Mouse (Mus musculus) CH12.LX (cell line): ENCODE data around the gene Bhmt2. TPM values are rescaled to one million over a fixed set of nuclear protein-coding genes. Genes with fewer than 3 reads are reported as not detected.

ENCODE experiments used
- DNase-seq: peaks from one replicate; pipeline ENCODE4 v3.0.0-alpha.2; 2013; ENCODE audit errors: extremely low read depth
- H3K27ac ChIP-seq: 2 replicates; pipeline ENCODE4 v1.5.1; 2012; ENCODE audit warnings: low read depth, mild to moderate bottlenecking, control low read depth, moderate library complexity; ENCODE audit not compliant: insufficient read depth
- H3K27me3 ChIP-seq: replicated peaks from 2 replicates; pipeline ENCODE3; 2012; ENCODE audit warnings: inconsistent platforms
- H3K36me3 ChIP-seq, 2 experiments: replicated peaks in 1 of 2; 2 replicates each; pipeline versions ENCODE3 to v1.6.1; 2012; ENCODE audit warnings: inconsistent platforms in 1 of 2, low read length in 1 of 2, mild to moderate bottlenecking in 1 of 2, mixed read lengths in 1 of 2, moderate library complexity in 1 of 2; ENCODE audit not compliant: control insufficient read depth in 1 of 2, insufficient read depth in 1 of 2
- H3K4me1 ChIP-seq, 2 experiments: 2 replicates each; pipeline ENCODE4 v1.6.1; 2012; ENCODE audit warnings: inconsistent platforms in 1 of 2, moderate library complexity in 1 of 2; ENCODE audit not compliant: insufficient read depth in 2 of 2, control insufficient read depth in 1 of 2
- H3K4me2 ChIP-seq: 2 replicates; pipeline ENCODE4 v1.6.1; 2012; ENCODE audit warnings: low read depth, mild to moderate bottlenecking, control low read depth; ENCODE audit not compliant: poor library complexity, insufficient read depth, severe bottlenecking
- H3K4me3 ChIP-seq, 3 experiments: fragments of 150-350 bp in 1 of 3; sonication (generic) in 1 of 3; replicated peaks in 1 of 3; 2 replicates each; pipeline versions ENCODE3 to v1.5.1; 2011 to 2012; ENCODE audit warnings: low read depth in 2 of 3, low read length in 2 of 3, mild to moderate bottlenecking in 2 of 3, moderate library complexity in 2 of 3, control low read depth in 1 of 3, improper control_type of control experiment in 1 of 3, inconsistent platforms in 1 of 3, mixed read lengths in 1 of 3; ENCODE audit not compliant: poor library complexity in 1 of 3
- H3K79me2 ChIP-seq: replicated peaks from 2 replicates; pipeline ENCODE4 v1.6.1; 2012; ENCODE audit warnings: mild to moderate bottlenecking, moderate library complexity; ENCODE audit not compliant: control insufficient read depth, poor library complexity, insufficient read depth, severe bottlenecking; ENCODE audit errors: extremely low read depth
- H3K9ac ChIP-seq: 2 replicates; pipeline ENCODE4 v1.6.1; 2012; ENCODE audit warnings: low read depth, mild to moderate bottlenecking, control low read depth, moderate library complexity; ENCODE audit not compliant: insufficient read depth
- H3K9me3 ChIP-seq: replicated peaks from 2 replicates; pipeline ENCODE3; 2012; ENCODE audit warnings: low read length, inconsistent platforms, mixed read lengths
- BHLHE40 ChIP-seq: IDR thresholded peaks from 2 replicates; pipeline ENCODE4 v1.6.1; 2011; ENCODE audit warnings: mild to moderate bottlenecking, low read depth, low read length, improper control_type of control experiment
- CHD1 ChIP-seq: IDR thresholded peaks from 2 replicates; pipeline ENCODE4 v1.6.1; 2012; ENCODE audit warnings: low read depth, low read length, improper control_type of control experiment, inconsistent platforms
- CTCF ChIP-seq, 2 experiments: IDR thresholded peaks in 1 of 2; conservative IDR thresholded peaks in 1 of 2; 2 replicates each; pipeline ENCODE4 v1.5.1; 2011 to 2012; ENCODE audit warnings: low read depth in 2 of 2, low read length in 2 of 2, improper control_type of control experiment in 1 of 2, inconsistent platforms in 1 of 2, mild to moderate bottlenecking in 1 of 2, moderate library complexity in 1 of 2
- ELF1 ChIP-seq: IDR thresholded peaks from 2 replicates; pipeline ENCODE4 v1.6.1; 2014; ENCODE audit warnings: low read depth, mild to moderate bottlenecking, inconsistent platforms, low read length, improper control_type of control experiment
- GABPA ChIP-seq: IDR thresholded peaks from 2 replicates; pipeline ENCODE4 v1.6.1; 2012; ENCODE audit warnings: low read depth, low read length, improper control_type of control experiment, inconsistent platforms; ENCODE audit not compliant: insufficient replicate concordance
- HCFC1 ChIP-seq: IDR thresholded peaks from 2 replicates; pipeline ENCODE4 v1.6.1; 2012; ENCODE audit warnings: low read depth, mild to moderate bottlenecking, inconsistent platforms, low read length, improper control_type of control experiment
- JUN ChIP-seq: IDR thresholded peaks from 2 replicates; pipeline ENCODE4 v1.6.1; 2011; ENCODE audit warnings: low read depth, mild to moderate bottlenecking, low read length, improper control_type of control experiment, moderate library complexity; ENCODE audit not compliant: insufficient read depth
- JUND ChIP-seq: conservative IDR thresholded peaks from 2 replicates; pipeline ENCODE4 v1.6.1; 2011; ENCODE audit warnings: low read depth, low read length, improper control_type of control experiment
- KAT2A ChIP-seq: IDR thresholded peaks from 2 replicates; pipeline ENCODE4 v1.6.1; 2012; ENCODE audit warnings: low read length, improper control_type of control experiment, inconsistent platforms; ENCODE audit not compliant: insufficient replicate concordance
- MAFK ChIP-seq: IDR thresholded peaks from 2 replicates; pipeline ENCODE4 v1.6.1; 2011; ENCODE audit warnings: low read length, improper control_type of control experiment; ENCODE audit not compliant: insufficient replicate concordance
- MEF2A ChIP-seq: IDR thresholded peaks from 2 replicates; pipeline ENCODE4 v1.6.1; 2014; ENCODE audit warnings: low read depth, mild to moderate bottlenecking, inconsistent platforms, low read length, improper control_type of control experiment, borderline replicate concordance
- MYC ChIP-seq: IDR thresholded peaks from 2 replicates; pipeline ENCODE4 v1.6.1; 2011; ENCODE audit warnings: low read depth, mild to moderate bottlenecking, improper control_type of control experiment, low read length
- NELFE ChIP-seq: IDR thresholded peaks from 2 replicates; pipeline ENCODE4 v1.6.1; 2011; ENCODE audit warnings: low read depth, low read length, improper control_type of control experiment
- NRF1 ChIP-seq: IDR thresholded peaks from 2 replicates; pipeline ENCODE4 v1.6.1; 2014; ENCODE audit warnings: low read depth, mild to moderate bottlenecking, inconsistent platforms, low read length, improper control_type of control experiment, moderate library complexity
- PAX5 ChIP-seq: IDR thresholded peaks from 2 replicates; pipeline ENCODE4 v1.6.1; 2012; ENCODE audit warnings: low read length, inconsistent platforms, mixed read lengths
- POLR2AphosphoS2 ChIP-seq: IDR thresholded peaks from 2 replicates; pipeline ENCODE4 v1.6.1; 2011; ENCODE audit warnings: low read depth, low read length, improper control_type of control experiment
- RAD21 ChIP-seq: IDR thresholded peaks from 2 replicates; pipeline ENCODE4 v1.6.1; 2011; ENCODE audit warnings: low read depth, mild to moderate bottlenecking, low read length, improper control_type of control experiment, moderate library complexity
- RCOR1 ChIP-seq: conservative IDR thresholded peaks from 2 replicates; pipeline ENCODE4 v1.6.1; 2012; ENCODE audit warnings: low read depth, mild to moderate bottlenecking, inconsistent platforms, low read length, improper control_type of control experiment
- UBTF ChIP-seq: IDR thresholded peaks from 2 replicates; pipeline ENCODE4 v1.6.1; 2012; ENCODE audit warnings: low read depth, mild to moderate bottlenecking, inconsistent platforms, low read length, improper control_type of control experiment, moderate library complexity
- USF1 ChIP-seq: IDR thresholded peaks from 2 replicates; pipeline ENCODE4 v1.6.1; 2014; ENCODE audit warnings: low read depth, mild to moderate bottlenecking, inconsistent platforms, low read length, improper control_type of control experiment
- ZC3H11A ChIP-seq: IDR thresholded peaks from 2 replicates; pipeline ENCODE4 v1.6.1; 2012; ENCODE audit warnings: low read depth, mild to moderate bottlenecking, inconsistent platforms, low read length, improper control_type of control experiment
- ZKSCAN1 ChIP-seq: IDR thresholded peaks from 2 replicates; pipeline ENCODE4 v1.6.1; 2012; ENCODE audit warnings: low read depth, inconsistent platforms, low read length, improper control_type of control experiment, borderline replicate concordance
- ZNF384 ChIP-seq: IDR thresholded peaks from 2 replicates; pipeline ENCODE4 v1.6.1; 2012; ENCODE audit warnings: low read depth, low read length, improper control_type of control experiment, inconsistent platforms
- dilution Hi-C: fragments of 300-500 bp; cut with MboI; formaldehyde crosslinking; loops from 2 replicates; pipeline ENCODE4 v1.14.3; 2020; ENCODE audit warnings: low sequenced_read_pairs; ENCODE audit not compliant: extremely low pct_unique_long_range_greater_than_20kb, extremely low pct_ligation_motif_present
- in situ Hi-C: fragments of 300-500 bp; cut with MboI; formaldehyde crosslinking; loops from 3 replicates; pipeline ENCODE4 v1.14.3; 2019; ENCODE audit warnings: low sequenced_read_pairs, low pct_ligation_motif_present, low pct_unique_long_range_greater_than_20kb, mixed read lengths
- polyA plus RNA-seq: library from polyadenylated mRNA; unstranded; fragments of >175 nt; gene quantifications from 2 replicates; pipeline ENCODE4 v1.2.1, GENCODE M21; 2012; ENCODE audit warnings: low read depth; ENCODE audit not compliant: insufficient read length
- total RNA-seq, 2 experiments: library from RNA; depleted of rRNA; stranded (reverse); fragments of 300-350 nt in 1 of 2; fragments of >200 nt in 1 of 2; gene quantifications; 2 replicates each; pipeline ENCODE4 v1.2.3; 2012 to 2014

Gene Bhmt2
- total and polyA plus RNA-seq, 3 experiments = not detected

DNA sequence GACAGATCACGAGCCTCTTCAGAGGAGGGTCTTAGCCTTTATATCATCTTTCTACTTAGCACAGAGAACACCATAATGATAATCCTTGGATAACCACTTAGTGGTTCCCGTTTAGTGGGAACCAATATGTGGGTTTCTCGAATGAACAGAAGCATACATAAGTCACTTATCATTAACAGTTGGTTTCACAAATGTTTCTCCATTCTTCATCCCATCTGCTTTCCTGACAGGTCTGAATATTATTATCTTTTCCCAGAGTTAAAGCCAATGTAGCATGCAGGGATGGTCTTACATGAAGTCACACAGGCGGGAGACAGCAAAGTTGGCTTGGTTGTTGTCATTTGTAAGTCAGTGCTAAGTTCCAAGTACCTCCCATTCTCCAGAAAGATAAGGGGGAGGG is 6.5 kb downstream of the Bhmt2 start:
- Histone ChIP-seq H3K9me3 (no peaks in the 10 kb centered on the region), H3K9ac (no peak overlapping the region), H3K36me3 (no peaks in the 10 kb centered on the region), H3K79me2 (no peaks in the 10 kb centered on the region), H3K4me3 (no peak overlapping the region), H3K27ac (no peak overlapping the region), H3K4me2 (no peak overlapping the region), H3K27me3 (no peaks in the 10 kb centered on the region), H3K4me1 (no peaks in the 10 kb centered on the region)
- DNase-seq = no peak
- in situ Hi-C loops (no loop called here), dilution Hi-C loops (no loop called here)
- TF ChIP-seq RAD21 (no peak), ZNF384 (no peak), ZKSCAN1 (no peak), CTCF (conservative IDR thresholded peaks at IDR 0.05 in 1 of 2, IDR thresholded peaks at IDR 0.05 in 1 of 2; ENCODE audit: low read depth in 2 of 2, low read length in 2 of 2) (no peak), KAT2A (no peak), JUN (no peak), NELFE (no peak), CHD1 (no peak), MYC (no peak), JUND (no peak), PAX5 (no peak), RCOR1 (no peak), BHLHE40 (no peak), UBTF (no peak), MEF2A (no peak)

DNA sequence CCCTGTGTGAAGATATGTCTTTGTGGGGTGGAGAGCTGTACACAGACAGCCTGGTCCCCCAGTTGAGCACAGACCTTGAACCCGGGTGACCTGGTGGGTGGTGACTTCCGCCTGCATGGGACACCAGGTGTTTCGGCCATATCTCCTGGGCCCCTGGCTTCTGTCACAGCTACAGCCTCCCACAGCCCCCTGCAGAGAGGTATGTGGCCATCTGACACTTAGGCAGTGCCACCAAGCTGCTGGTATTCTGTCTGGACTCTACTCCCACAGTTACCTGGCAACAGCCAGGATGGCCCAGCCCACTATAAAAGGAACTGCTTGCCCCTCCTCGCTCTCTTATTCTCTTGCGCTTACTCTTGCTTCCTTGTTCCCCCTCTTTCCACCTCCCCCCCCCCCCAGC is 16.2 kb downstream of the Bhmt2 start:
- no peak for DNase-seq
- in situ Hi-C loops = no loop called here

DNA sequence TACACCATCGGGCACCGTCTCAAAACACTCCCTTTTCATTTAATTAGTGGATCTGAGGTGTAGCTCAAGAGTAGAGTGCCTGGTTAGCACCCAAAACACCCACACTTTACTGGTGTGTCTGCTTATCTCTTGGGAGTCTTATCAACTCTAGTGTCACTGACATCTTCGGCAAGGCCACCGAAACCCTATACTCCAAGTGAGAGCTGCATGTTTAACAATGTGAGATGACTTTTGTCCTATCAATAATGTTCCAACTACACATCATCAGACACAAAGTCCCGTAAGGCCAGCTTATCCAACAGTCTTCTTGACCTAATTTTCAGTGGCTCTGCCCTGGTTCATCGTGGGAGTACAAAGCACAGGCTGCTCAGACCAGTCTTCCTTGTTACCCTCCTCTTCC is 20.7 kb downstream of the Bhmt2 start:
- no peaks in the 10 kb centered on the region for H3K79me2 ChIP-seq
- no peaks in the 10 kb centered on the region for H3K4me1 ChIP-seq
- H3K4me3 ChIP-seq = no peak overlapping the region
- dilution Hi-C loops (no loop called here), in situ Hi-C loops (no loop called here)
- peaks cover 2% of the 10 kb centered on the region for H3K9me3 ChIP-seq
- H3K27me3 ChIP-seq = no peaks in the 10 kb centered on the region
- no peak overlapping the region for H3K9ac ChIP-seq
- H3K36me3 ChIP-seq = no peaks in the 10 kb centered on the region
- DNase-seq = no peak
- no peak overlapping the region for H3K4me2 ChIP-seq
- TF ChIP-seq MYC (no peak), USF1 (no peak), KAT2A (no peak), MAFK (no peak), ZC3H11A (no peak), NRF1 (no peak), HCFC1 (no peak), CHD1 (no peak), ZNF384 (no peak), BHLHE40 (no peak), PAX5 (no peak), JUN (no peak), GABPA (no peak)
- no peak overlapping the region for H3K27ac ChIP-seq

More for the DNA sequence above, 16.2 kb downstream of the Bhmt2 start:
- Histone ChIP-seq H3K9ac (no peak overlapping the region), H3K27ac (no peak overlapping the region), H3K79me2 (no peaks in the 10 kb centered on the region), H3K4me1 (peaks cover 0 to 3% of the 10 kb centered on the region in 2 experiments; a peak in 2 of 4 replicates), H3K4me2 (no peak overlapping the region), H3K9me3 (no peaks in the 10 kb centered on the region), H3K27me3 (no peaks in the 10 kb centered on the region), H3K36me3 (no peaks in the 10 kb centered on the region), H3K4me3 (no peak overlapping the region)
- dilution Hi-C loops = no loop called here
- TF ChIP-seq ELF1 (no peak), POLR2AphosphoS2 (no peak)
